Mouse (Mus musculus) stomach, embryonic 15.5 days (tissue): ENCODE data around the gene Colq. TPM values are rescaled to one million over a fixed set of nuclear protein-coding genes. Genes with fewer than 3 reads are reported as not detected.

Experiments used
- ATAC-seq: fragments of 200-750 bp; cut with Nextera tagmentation; 2 replicates; pipeline ENCODE4 v1.8.0; 2017; ENCODE audit warnings: low read depth, moderate number of reproducible peaks, moderate TSS enrichment; ENCODE audit not compliant: insufficient read depth, low FRiP score
- H3K27ac ChIP-seq: fragments of 300-500 bp; sonication (generic); 2 replicates; pipeline ENCODE4 v1.5.1; 2015; ENCODE audit warnings: mild to moderate bottlenecking, inconsistent platforms
- H3K27me3 ChIP-seq: fragments of 300-500 bp; sonication (generic); replicated peaks from 2 replicates; pipeline ENCODE4 v1.6.1; 2015; ENCODE audit warnings: inconsistent platforms
- H3K36me3 ChIP-seq: fragments of 300-500 bp; sonication (generic); 2 replicates; pipeline ENCODE4 v1.6.1; 2015; ENCODE audit warnings: inconsistent platforms
- H3K4me1 ChIP-seq: fragments of 300-500 bp; sonication (generic); 2 replicates; pipeline ENCODE4 v1.6.1; 2015; ENCODE audit warnings: inconsistent platforms
- H3K4me2 ChIP-seq: fragments of 300-500 bp; sonication (generic); 2 replicates; pipeline ENCODE4 v1.6.1; 2015; ENCODE audit warnings: mild to moderate bottlenecking, inconsistent platforms
- H3K4me3 ChIP-seq: fragments of 300-500 bp; sonication (generic); replicated peaks from 2 replicates; pipeline ENCODE4 v1.5.1; 2015; ENCODE audit warnings: inconsistent platforms
- H3K9ac ChIP-seq: fragments of 300-500 bp; sonication (generic); 2 replicates; pipeline ENCODE4 v1.6.1; 2015; ENCODE audit warnings: inconsistent platforms
- H3K9me3 ChIP-seq: fragments of 300-500 bp; sonication (generic); 2 replicates; pipeline ENCODE4 v1.6.1; 2016; ENCODE audit warnings: inconsistent platforms
- WGBS: fragments of 180-500 bp; shearing (Covaris S2); methylation state at CpG from one replicate; pipeline ENCODE4 v1.1.7; 2015; 5-methylcytosine and 5-hydroxymethylcytosine counted together
- polyA plus RNA-seq: library from polyadenylated mRNA; unstranded; fragments of >200 nt; fragmentation: Nextera tagmentation; extraction: Ambion mirVana; gene quantifications from 2 replicates; pipeline ENCODE4 v1.2.1, GENCODE M21; 2015

Gene Colq
- polyA plus RNA-seq, 1 experiment from 2014 or later: 0.63 TPM

DNA sequence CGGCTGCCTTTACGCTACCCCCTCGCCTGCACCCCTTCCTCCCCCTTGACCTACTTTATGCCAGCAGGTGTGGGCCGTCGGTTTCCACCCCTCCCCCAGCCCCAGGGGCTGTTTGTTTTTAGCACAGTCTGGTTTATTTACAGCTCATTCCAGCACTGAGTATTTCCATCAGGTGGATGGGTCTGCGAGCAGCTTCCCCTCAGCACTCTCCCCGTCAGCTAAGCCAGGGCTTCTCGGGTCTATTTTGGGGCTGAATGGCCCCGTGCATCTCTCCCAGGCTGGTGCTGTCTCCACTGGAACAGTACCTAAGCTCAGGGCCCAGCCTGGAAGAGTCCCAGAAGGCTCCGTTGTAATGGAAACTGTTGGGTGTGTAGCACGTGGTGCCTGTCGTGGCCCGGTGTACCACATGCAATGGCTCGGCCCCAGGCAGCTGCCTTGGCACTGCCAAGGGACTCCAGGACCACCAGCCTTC is 35.1 kb downstream of the Colq start:
- ATAC-seq: no peak
- H3K4me3 ChIP-seq: no peak overlapping the region
- no peaks in the 10 kb centered on the region for H3K9me3 ChIP-seq
- H3K27ac ChIP-seq: no peak overlapping the region
- no peaks in the 10 kb centered on the region for H3K36me3 ChIP-seq
- no peak overlapping the region for H3K9ac ChIP-seq
- no peak overlapping the region for H3K4me2 ChIP-seq
- no peaks in the 10 kb centered on the region for H3K27me3 ChIP-seq
- H3K4me1 ChIP-seq: peaks cover 4% of the 10 kb centered on the region; the same call in 1 of the 2 replicates
- WGBS: 55% methylated on average over 14 of the region's 14 CpGs

DNA sequence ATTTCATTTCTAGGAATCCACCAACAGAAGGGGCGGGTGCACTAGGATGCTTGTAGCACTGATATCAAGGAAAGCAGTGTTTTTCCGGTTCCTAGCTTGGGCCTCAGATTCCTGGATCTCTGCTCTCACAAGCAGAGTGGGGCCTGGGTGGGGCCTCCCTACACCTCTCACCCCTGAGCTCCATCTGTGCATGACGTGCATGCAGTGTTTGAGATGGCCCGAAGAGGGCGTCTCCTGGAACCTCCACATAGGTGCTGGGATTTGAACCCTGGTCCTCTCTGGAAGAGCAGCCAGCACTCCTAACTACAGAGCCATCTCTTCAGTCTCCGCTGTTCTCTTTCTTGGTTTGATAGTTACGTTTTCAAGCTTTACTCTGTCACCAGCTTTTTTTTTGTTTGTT is 36.1 kb downstream of the Colq start:
- WGBS: 85% methylated on average over 7 of the region's 7 CpGs
- no peak for ATAC-seq

DNA sequence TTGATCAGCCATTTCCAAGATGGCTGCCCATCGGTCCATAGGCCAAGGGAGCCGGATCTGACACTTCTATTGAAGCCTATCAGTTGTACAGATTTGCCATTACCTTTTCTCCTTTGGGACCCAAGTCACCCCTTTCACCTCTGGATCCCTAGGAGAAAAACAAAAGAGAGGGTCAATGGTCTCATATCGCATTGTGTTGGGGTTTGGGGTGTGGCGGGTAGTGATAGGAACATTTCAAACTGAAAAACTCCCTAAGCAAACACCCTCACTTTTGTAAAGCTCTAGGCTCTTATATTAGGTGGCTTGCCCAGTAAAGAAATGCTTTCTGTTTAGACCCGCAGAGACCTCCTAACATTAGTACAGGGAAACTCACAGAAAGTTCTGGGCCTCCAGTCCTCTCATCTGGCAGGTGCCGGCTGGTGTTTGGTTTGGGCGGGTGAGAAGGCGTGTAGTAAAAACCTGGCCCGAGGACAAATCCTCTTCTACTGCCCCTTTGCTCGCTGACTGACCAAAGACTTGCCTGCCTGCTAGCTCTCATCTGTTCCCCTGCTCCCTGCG is 47.2 kb downstream of the Colq start:
- H3K4me2 ChIP-seq: no peak overlapping the region
- 57% methylated on average over 11 of the region's 11 CpGs for WGBS

More for the DNA sequence above, 36.1 kb downstream of the Colq start:
- Histone ChIP-seq H3K4me1 (no peaks in the 10 kb centered on the region), H3K27me3 (no peaks in the 10 kb centered on the region), H3K9ac (no peak overlapping the region), H3K27ac (no peak overlapping the region), H3K9me3 (no peaks in the 10 kb centered on the region), H3K4me3 (no peak overlapping the region), H3K36me3 (no peaks in the 10 kb centered on the region), H3K4me2 (no peak overlapping the region)

DNA sequence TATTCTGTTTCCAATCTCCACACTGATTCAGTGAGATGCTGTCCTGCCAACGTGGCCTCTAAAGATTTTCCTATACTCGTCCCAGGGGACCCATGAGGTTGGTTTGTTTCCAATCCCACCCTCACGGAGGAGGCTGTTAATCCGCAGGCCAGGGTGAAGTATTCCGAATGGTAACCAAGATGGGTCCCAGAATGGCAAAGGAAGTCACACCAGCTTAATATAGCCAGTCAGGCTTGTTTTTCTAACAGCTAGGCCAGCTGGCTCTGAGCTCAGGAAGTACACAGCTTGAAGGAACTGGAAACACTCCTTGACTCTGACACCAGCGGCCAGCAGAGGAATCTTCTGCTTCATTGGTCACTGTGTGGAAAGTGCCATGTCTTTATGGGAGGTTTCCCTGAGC is 53.8 kb downstream of the Colq start:
- Histone ChIP-seq H3K4me3 (no peak overlapping the region), H3K27me3 (no peaks in the 10 kb centered on the region), H3K4me1 (no peaks in the 10 kb centered on the region), H3K9ac (no peak overlapping the region), H3K36me3 (no peaks in the 10 kb centered on the region), H3K27ac (no peak overlapping the region), H3K4me2 (no peak overlapping the region), H3K9me3 (no peaks in the 10 kb centered on the region)
- ATAC-seq: no peak
- WGBS: 76% methylated on average over 6 of the region's 6 CpGs

More for the DNA sequence above, 47.2 kb downstream of the Colq start:
- Histone ChIP-seq H3K4me3 (no peak overlapping the region), H3K4me1 (peaks cover 8% of the 10 kb centered on the region; the same call in 1 of the 2 replicates), H3K27me3 (no peaks in the 10 kb centered on the region), H3K36me3 (no peaks in the 10 kb centered on the region), H3K9me3 (no peaks in the 10 kb centered on the region), H3K27ac (peak overlapping the region; percentile 59), H3K9ac (no peak overlapping the region)
- ATAC-seq: peak; percentile 69

DNA sequence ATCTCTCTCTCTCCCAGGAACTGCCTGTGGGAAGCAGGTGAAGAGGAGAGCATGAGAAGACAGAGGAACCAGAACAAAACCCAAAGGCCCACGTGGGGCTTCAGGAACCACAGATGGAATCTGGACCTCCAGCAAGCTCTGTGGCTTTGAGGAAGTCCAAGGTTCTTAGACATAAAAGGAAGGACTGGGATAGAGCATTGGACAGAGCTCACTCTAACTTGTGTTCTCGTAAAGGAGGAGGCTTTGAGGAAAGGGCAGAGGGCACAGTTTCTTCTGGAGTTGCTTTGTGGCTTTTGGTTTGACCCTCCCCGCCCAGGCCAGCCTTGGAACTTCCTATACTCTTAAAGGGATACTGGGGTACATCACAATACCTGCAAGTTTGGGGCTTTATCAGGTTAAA is 58.5 kb downstream of the Colq start:
- ATAC-seq: no peak
- Histone ChIP-seq H3K36me3 (no peaks in the 10 kb centered on the region), H3K27me3 (no peaks in the 10 kb centered on the region), H3K4me3 (no peak overlapping the region), H3K4me1 (no peaks in the 10 kb centered on the region), H3K27ac (no peak overlapping the region), H3K9me3 (no peaks in the 10 kb centered on the region), H3K4me2 (no peak overlapping the region), H3K9ac (no peak overlapping the region)
- 61% methylated on average over 3 of the region's 3 CpGs for WGBS

DNA sequence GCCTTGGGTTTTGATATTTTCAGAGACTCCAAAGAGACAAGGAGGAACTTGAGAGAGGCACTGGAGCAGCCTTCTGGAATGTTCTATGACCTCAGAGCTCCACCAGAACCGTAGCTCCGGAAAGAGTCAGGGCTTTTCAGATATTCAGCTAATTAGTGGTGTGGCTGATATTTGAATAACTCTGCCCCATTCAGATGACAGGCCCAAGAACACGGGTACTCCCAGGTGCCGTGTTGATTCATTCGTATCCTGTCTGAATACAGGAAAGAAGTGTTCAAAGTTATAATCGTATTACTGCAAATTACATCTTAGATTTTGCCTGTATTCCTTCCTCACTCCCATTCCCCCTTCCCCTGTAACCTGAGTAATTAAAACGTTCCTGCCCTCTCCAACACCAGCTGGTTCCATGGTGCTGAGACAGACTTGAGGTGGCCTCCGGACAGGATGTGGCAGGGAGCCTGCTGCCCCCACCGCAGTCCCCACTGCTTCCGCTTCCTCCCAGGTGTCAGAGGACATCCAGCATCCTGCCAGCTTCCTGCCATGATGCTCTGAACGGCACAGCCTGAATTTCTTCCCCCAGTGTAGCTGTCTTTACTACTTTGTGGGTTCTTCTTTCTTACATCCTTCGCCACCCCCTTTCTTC is 59.5 kb downstream of the Colq start:
- H3K27me3 ChIP-seq: no peaks in the 10 kb centered on the region
- 54% methylated on average over 12 of the region's 12 CpGs for WGBS
- H3K9me3 ChIP-seq: no peaks in the 10 kb centered on the region
- ATAC-seq: no peak
- peak overlapping the region; percentile 44; the same call in 1 of the 2 replicates for H3K27ac ChIP-seq
- no peak overlapping the region for H3K4me3 ChIP-seq
- H3K4me2 ChIP-seq: no peak overlapping the region
- H3K4me1 ChIP-seq: no peaks in the 10 kb centered on the region
- H3K36me3 ChIP-seq: no peaks in the 10 kb centered on the region
- no peak overlapping the region for H3K9ac ChIP-seq

DNA sequence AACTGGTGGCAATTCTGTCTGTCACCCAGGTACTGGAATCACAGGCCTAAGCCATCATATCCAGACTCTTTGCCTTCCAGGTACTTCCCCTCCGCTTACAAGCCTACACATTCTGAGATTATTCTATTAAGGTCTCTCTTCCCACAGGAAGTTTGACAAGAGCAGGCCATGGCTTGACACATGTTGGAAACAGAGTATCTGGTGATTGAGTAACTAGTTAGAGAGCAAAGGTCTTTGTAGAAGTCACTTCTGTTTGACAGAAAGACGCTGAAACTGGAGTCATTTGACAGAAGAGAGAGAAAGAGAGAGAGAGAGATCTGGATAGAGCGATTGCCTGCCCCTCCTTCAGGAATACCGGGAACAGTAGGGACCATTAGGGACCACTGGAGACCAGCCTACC is 60.3 kb downstream of the Colq start:
- 75% methylated on average over 4 of the region's 4 CpGs for WGBS
- H3K27me3 ChIP-seq: no peaks in the 10 kb centered on the region
- no peak overlapping the region for H3K9ac ChIP-seq
- no peaks in the 10 kb centered on the region for H3K4me1 ChIP-seq
- peak overlapping the region; percentile 44; the same call in 1 of the 2 replicates for H3K27ac ChIP-seq
- no peaks in the 10 kb centered on the region for H3K9me3 ChIP-seq
- H3K4me3 ChIP-seq: no peak overlapping the region
- no peak for ATAC-seq
- no peaks in the 10 kb centered on the region for H3K36me3 ChIP-seq
- H3K4me2 ChIP-seq: no peak overlapping the region

DNA sequence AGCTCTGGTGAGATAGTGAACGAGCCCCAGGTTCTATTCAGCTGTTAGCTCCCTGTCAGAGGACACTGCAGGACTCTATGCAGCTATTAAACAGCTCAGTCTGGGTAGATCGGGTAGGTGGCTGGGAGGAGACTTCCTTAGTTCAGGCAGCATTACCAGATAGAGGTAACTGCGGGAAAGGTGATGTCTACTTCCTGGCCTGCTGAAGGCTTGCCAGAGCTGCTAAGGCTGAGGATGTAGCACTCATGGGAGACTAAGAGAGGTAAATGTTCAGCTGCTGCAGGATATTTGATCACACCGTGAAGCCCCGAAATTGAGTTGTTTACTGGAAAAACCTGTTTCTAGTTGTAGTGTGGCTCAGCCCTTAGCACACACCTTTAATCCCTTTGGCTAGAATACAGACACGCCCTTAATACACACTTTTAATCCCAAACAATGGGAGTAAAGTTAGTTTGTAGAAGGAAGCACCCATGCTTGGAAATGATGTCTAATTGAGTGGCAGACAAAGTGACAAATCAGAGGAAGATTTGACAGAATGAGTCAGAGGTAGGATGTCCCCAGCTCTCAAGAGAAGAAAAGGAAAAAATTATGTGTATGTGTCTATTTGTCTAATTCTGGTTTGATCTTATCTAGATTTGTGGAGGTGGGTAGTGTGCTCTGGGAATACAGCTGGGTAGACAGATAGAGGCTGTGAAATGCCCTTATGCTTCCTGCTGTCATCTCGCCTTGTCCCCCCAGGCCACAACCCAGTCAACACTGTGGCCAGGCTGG is 65.9 kb downstream of the Colq start:
- no peaks in the 10 kb centered on the region for H3K9me3 ChIP-seq
- no peak overlapping the region for H3K4me3 ChIP-seq
- 71% methylated on average over 7 of the region's 7 CpGs for WGBS
- H3K36me3 ChIP-seq: no peaks in the 10 kb centered on the region
- no peak for ATAC-seq
- H3K27me3 ChIP-seq: no peaks in the 10 kb centered on the region
- H3K4me2 ChIP-seq: no peak overlapping the region
- H3K27ac ChIP-seq: no peak overlapping the region
- no peak overlapping the region for H3K9ac ChIP-seq
- H3K4me1 ChIP-seq: no peaks in the 10 kb centered on the region

DNA sequence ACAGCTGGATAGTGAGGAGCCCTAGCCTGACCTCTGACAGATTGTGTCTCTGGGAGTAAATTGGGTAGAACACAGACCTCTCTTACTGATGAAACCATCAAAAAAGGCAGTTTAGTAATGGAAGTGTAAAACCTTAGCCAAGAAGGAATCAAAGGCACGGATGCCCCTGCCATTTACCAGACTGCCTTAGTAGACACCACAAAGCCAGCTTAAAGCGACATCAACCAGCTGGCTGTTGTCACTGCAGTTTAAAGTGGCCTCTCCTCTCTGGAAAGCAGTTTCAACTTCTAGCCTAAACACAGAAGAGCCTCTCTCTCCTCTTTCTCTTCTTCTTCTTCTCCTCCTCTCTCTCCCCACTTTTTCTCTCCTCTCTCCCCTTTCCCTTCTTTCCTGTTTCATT is 69.8 kb downstream of the Colq start:
- ATAC-seq: no peak
- Histone ChIP-seq H3K27me3 (no peaks in the 10 kb centered on the region), H3K4me2 (no peak overlapping the region)

DNA sequence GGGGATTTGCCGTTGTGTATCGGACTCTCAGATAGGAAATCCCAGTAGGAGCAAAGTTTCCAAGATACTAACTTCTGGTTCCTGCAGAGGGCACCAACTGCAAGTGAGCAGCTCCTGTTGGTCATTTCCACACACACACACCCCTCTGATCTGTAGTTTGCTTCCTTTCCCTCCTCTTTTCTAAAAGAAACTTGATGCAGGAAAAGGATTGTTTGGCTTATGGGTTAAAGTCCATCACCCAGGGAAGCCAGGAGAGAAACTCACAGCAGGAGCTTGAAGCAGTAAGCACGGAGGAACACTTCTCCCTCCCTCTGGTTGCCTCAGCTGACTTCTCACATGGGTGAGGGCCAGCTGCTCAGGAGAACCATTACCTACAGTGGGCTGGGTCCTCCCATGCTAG is 72.0 kb downstream of the Colq start:
- ATAC-seq: peak; percentile 65; the same call in 1 of the 2 replicates
- peak overlapping the region; percentile 28 for H3K4me2 ChIP-seq
- H3K27me3 ChIP-seq: no peaks in the 10 kb centered on the region
- H3K9me3 ChIP-seq: no peaks in the 10 kb centered on the region
- peaks cover 6% of the 10 kb centered on the region; the same call in 1 of the 2 replicates for H3K4me1 ChIP-seq
- 27% methylated on average over 3 of the region's 3 CpGs for WGBS
- H3K27ac ChIP-seq: no peak overlapping the region
- H3K4me3 ChIP-seq: no peak overlapping the region
- H3K36me3 ChIP-seq: no peaks in the 10 kb centered on the region
- no peak overlapping the region for H3K9ac ChIP-seq

More for the DNA sequence above, 69.8 kb downstream of the Colq start:
- H3K9me3 ChIP-seq: no peaks in the 10 kb centered on the region
- H3K4me1 ChIP-seq: peaks cover 6% of the 10 kb centered on the region; the same call in 1 of the 2 replicates
- H3K27ac ChIP-seq: no peak overlapping the region
- no peak overlapping the region for H3K9ac ChIP-seq
- 45% methylated on average over 2 of the region's 2 CpGs for WGBS
- H3K36me3 ChIP-seq: no peaks in the 10 kb centered on the region
- H3K4me3 ChIP-seq: no peak overlapping the region

DNA sequence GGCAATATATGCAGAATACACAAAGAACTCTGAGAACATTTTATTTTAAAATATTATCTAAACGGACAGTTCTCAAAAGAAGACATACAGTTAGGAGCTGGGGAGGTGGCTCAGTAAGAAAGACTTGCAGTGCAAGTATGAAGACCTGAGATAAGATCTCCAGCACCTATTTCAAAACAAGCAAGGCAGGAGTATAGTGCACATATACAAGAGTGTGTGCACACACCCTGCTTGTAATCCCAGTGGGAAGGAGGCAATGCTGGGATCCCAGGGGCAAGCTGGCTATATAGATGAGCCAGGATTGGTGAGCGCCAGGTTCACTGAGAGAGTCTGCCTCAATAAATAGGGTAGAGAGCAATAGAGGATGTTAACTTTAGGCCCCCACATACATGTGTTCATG is 75.2 kb downstream of the Colq start:
- no peak for ATAC-seq
- 90% methylated on average over 2 of the region's 2 CpGs for WGBS

DNA sequence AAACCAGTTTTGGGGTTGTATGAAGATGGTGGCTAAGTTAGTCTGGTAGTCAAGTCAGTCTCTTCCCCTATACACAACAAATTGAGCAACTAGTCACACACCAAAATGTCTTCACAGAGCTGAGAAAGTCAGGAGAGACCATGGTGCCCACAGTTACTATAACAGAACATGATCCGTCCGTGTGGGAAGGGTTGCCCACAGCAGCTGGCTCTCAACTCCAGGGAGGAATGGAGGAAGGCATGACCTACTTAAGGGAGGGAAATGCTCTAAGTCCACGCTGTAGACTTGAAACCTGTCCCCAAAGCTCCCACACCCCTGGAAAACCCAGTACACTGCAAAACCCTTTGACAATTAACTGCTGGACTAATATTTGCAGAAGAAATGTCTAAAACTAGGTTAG is 80.8 kb downstream of the Colq start:
- H3K4me2 ChIP-seq: no peak overlapping the region
- H3K27ac ChIP-seq: no peak overlapping the region
- ATAC-seq: no peak
- H3K36me3 ChIP-seq: peaks cover 36% of the 10 kb centered on the region
- no peaks in the 10 kb centered on the region for H3K4me1 ChIP-seq
- no peaks in the 10 kb centered on the region for H3K27me3 ChIP-seq
- H3K9me3 ChIP-seq: no peaks in the 10 kb centered on the region
- no peak overlapping the region for H3K9ac ChIP-seq
- H3K4me3 ChIP-seq: no peak overlapping the region
- 87% methylated on average over 3 of the region's 3 CpGs for WGBS

More for the DNA sequence above, 75.2 kb downstream of the Colq start:
- no peak overlapping the region for H3K9ac ChIP-seq
- H3K4me1 ChIP-seq: peaks cover 6% of the 10 kb centered on the region; the same call in 1 of the 2 replicates
- no peaks in the 10 kb centered on the region for H3K36me3 ChIP-seq
- no peak overlapping the region for H3K27ac ChIP-seq
- no peaks in the 10 kb centered on the region for H3K9me3 ChIP-seq
- no peak overlapping the region for H3K4me3 ChIP-seq
- H3K4me2 ChIP-seq: no peak overlapping the region
- no peaks in the 10 kb centered on the region for H3K27me3 ChIP-seq
